Mouse (Mus musculus) cerebellum, adult 8-10 months (tissue): Measurements from ENCODE around the gene Grk5.

Source experiments
- DNase-seq: peaks from one replicate; pipeline ENCODE4 v3.0.0; 2022

Grk5 gene

GRCm38 (mm10) chr19:61080251-61080749, 190.8 kb downstream of the Grk5 start:
- DNase-seq, result no peak

DNA sequence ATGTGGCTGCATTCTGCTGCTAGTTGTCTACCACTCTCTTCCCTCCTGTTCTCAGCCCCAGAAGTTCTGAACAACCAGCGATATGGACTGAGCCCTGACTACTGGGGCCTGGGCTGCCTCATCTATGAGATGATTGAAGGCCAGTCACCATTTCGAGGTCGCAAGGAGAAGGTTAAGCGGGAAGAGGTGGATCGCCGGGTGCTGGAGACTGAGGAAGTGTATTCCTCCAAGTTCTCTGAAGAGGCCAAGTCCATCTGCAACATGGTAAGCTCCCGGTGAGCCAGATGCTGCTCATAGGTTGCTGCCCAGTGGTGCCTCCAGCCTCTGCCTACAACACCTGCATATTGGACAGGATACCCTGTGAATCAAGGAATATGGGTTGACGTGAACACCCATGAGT, 193.5 kb downstream of the Grk5 start:
- no peak for DNase-seq

GRCm38 (mm10) chr19:61084149-61084940, 194.8 kb downstream of the Grk5 start:
- peak; percentile 92 for DNase-seq

- DNase-seq, result no peak
Observed at GRCm38 (mm10) chr19:61085217-61085616, 195.7 kb downstream of the Grk5 start.

GRCm38 (mm10) chr19:61087781-61088180, 198.2 kb downstream of the Grk5 start:
- no peak for DNase-seq

DNA sequence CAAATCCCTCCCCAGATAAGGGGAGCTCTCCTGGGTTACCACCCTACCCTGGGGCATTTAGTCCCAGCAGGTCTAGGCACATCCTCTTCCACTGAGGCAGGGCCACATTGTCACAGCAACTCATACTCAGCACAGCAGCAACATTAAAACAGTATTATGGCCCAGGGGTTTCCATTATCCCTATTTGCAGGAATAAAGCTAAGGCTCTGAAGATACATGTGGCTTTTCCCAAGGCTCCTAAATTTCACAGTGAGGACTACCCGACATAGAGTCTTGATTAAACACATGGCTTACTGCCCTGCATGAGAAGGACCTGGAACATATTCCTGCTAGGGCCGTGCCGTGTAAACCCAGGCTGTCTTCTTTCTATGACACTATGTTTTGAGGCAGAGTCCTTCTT, 199.5 kb downstream of the Grk5 start:
- no peak for DNase-seq

- no peak for DNase-seq
Observed at GRCm38 (mm10) chr19:61090541-61090940, 201.0 kb downstream of the Grk5 start.

GRCm38 (mm10) chr19:61096776-61097175, 207.2 kb downstream of the Grk5 start:
- no peak for DNase-seq

DNA sequence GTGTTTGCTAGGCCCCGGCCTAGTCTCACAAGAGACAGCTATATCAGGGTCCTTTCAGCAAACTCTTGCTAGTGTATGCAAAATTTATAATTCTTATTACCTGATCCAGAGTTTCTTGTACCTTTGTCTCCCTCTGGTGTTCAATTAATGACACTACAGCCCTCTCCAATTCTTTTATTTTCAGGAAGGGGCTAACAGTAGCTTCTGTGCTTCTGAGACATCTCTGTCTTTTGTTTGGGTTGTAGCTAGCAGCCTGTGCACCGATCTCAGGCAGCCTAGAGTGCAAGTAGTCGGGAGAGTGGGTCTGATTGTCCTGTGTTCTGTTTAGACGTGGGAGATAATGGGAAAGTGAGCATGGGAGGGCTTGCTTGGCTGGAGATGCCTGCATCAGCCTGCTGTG, 208.2 kb downstream of the Grk5 start:
- DNase-seq, result peak; percentile 18

DNA sequence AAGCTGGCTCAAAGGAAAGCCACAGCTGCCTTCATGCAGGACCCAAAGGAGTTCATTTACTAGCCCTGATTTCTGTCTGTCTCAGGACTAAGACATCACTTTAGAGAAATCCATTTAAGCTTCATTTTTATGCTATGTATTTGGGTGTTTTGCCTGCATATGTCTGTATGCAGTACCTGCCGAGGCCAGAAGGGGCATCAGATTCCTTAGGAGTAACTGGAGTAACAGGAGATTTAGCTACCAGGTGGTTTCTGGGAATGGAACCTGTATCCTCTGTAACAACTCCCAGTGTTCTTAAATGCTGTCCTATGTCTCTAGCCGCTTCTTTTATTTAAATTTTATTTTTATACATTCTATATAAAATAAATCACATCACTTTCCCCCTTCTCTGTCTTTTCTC, 220.6 kb downstream of the Grk5 start:
- DNase-seq, result no peak

GRCm38 (mm10) chr19:61131096-61131495, 241.5 kb downstream of the Grk5 start:
- no peak for DNase-seq

DNA sequence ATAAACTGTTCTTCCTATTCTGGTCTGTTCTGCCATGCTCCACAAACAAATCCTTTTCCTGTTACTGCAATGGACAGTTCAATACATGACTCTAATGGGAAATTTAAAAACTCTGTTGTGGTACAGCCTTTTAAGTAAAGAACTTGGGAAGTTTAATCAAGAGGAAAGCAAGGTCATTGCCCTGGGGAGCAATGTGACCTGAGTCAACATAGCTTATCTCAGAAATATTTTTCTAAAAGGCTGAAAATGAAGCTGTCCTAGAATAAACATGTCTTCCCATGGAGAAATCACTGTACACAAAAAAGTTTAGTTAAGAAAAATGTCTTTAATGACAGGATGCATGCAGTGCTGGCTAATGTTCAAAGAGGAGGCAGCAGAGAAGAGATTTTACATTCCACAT, 249.1 kb downstream of the Grk5 start:
- no peak for DNase-seq

DNA sequence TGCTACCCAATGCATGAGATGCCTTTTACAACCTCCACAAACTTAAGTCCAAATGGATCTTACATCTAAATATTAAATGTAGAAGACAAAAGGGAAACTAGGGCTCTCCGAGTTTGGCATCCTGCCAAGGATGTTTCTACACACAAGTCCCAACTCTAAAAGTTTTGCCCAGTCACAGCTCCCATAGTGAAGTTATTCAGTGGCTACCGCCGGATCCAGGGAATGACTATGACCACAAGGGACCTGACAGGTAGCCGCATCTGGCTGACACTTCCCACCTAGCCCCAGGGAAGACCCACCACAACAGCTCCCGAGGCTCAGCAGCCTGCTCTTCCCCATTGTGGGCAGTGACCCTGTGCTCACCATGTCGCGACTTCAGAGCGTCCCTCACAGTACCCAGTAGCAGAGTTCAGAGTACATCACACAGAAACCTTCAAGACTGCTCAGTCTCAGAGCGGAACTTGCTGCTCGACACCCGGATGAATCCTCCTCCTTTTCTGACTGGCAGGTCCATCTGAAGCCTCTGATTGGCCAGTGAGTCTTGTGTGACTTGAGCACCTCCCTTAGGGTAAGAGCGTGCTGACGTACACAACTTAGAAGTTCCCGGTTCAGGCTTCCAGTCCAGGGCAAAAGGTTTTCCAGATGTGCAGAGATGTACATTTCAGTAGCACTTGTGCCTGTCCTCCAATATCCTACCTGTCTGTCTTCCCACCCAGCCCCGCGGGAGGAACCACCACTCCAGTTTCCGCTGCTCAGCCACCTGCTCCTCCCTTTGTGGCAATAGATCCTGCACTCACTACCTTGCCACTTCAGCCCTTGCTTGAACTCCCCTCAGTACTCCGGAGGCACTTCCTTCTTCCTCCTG, 251.0 kb downstream of the Grk5 start, which contains the start of gene Zfp950:
Zfp950 (minus strand) TSS at position 499 of the 865 bp plus-strand sequence.
- DNase-seq, result peak; percentile 75

DNA sequence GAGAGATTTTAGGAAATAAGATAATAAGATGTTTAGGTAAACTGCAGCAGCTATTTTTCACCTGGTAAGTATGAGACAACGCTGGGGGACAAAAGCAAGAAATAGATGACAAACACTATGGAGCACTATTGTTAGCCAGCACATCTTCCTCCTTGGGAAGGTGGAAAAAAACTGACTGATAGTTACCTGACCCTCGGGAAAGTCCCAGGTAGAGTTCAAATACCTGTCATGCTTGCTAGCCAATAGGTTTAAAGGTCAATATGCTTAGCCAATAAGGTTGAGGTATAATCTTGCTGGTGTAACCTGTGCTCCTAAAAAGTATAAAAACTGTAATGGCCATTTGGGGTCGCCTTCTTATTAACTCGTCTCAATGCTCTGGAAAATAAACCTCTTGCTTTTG, 251.8 kb downstream of the Grk5 start:
- DNase-seq, result no peak
